Mouse (Mus musculus): ENCODE data around the gene Stag2.

Stag2 gene

DNA sequence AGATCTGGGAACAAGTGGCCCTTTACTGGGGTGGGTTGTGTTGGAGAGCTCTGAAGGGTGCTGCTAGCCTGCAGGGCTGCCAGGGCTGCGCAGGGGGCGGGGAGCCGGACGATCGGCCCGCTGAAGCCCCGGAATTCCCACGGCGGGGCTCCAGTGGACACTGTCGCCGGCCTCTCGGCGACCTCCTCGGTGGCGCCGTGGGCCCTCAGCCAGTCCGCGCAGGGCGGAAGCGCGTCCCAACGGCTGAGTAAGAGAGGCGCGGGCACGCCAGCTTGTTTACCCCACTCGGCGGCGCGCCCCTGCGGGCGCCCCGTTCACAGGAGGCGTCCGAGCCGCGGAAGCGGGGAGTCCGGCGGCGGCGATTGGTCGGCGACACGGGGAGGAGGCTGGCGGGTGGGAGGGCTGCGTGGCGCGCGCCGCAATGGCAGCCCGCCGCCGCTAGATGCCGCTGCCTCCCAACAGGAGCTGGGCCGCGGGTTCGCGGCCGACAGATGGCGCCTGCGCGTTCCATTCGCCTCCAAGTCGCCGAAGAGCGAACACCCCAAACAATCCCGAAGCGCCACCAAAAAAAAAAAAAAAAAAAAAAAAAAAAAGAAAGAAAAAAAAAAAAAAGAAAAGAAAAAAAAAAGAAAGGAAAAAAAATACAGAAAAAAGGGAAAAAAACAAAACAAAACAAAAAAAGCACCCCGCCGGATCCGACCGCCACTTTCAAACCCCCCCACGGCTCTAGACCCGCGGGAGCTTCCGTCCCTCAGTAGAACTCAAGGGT lies at the start of gene Stag2:
Stag2 (plus strand) TSS at position 530 of the 769 bp plus-strand sequence.
- peak; percentile 88 for DNase-seq

GRCm38 (mm10) chrX:42107137-42107536 lies 42.0 kb upstream of the Stag2 start:
- DNase-seq = no peak

DNA sequence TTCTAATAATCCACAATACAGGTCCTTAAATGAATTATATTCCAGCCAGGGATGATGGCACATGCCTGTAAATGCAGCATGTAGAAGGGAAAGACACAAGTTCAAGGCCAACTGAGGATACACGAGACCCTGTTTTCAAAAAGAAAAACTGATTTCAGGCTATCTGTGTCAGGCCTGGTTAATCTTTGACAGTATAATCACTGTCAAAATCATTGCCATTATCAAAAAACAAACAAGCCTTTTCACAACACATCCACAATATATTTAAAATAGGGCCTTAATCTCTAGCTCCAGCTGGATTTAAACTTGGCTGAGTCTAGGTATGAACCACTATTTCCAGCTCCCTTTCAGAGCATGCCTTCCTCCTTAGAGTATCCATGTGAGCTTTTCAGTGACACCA lies 38.5 kb upstream of the Stag2 start:
- no peak for DNase-seq

- DNase-seq = no peak
Observed at GRCm38 (mm10) chrX:42119442-42120048, 29.6 kb upstream of the Stag2 start.

GRCm38 (mm10) chrX:42124963-42125697 lies 24.0 kb upstream of the Stag2 start:
- no peak for DNase-seq

DNA sequence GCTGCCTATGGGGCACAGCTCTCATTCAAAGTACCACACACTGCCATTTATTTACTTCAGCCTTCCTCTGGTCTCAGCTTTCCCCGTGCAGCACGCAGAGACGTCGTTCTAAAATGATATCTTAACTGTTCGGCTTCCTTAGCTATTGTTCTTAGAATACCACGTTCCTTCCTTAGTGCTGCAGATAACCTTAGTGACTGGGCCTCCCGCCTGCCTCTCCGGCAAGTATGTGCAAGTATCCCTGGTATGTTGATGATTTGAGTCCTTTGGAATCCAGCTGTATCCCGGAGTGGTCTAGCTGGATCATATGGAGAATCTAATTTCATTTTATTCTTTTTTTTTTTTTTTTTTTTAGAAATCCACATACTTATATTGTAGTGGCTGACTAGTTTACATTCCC lies 9.2 kb upstream of the Stag2 start:
- DNase-seq = no peak

DNA sequence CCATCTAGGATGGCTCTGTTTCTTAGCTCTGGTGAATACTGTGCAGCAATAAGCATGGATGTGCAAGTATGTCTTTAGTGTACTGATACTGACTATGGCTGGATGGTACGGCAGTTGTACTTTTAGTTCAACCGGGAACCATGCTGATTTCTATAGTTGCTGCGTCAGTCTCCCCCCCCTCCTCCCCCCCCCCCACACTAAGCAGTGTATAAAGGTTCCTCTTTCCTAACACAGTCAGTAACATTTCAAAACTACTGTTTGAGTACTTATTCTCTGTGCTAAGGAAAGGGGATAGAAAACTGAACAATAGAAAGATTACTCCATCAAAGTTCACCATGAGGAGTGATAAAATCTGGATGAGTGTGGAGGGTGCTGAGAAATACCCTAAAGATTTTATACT lies 6.5 kb upstream of the Stag2 start:
- no peak for DNase-seq

GRCm38 (mm10) chrX:42143991-42144390 lies 5.1 kb upstream of the Stag2 start:
- no peak for DNase-seq

GRCm38 (mm10) chrX:42148016-42148451 lies 1.1 kb upstream of the Stag2 start:
- DNase-seq = no peak

- peak; percentile 60 for DNase-seq
Observed at GRCm38 (mm10) chrX:42149557-42150345, 634 bp downstream of the Stag2 start.

- DNase-seq = peak; percentile 79
Observed at GRCm38 (mm10) chrX:42150346-42151023, 1.4 kb downstream of the Stag2 start.

DNA sequence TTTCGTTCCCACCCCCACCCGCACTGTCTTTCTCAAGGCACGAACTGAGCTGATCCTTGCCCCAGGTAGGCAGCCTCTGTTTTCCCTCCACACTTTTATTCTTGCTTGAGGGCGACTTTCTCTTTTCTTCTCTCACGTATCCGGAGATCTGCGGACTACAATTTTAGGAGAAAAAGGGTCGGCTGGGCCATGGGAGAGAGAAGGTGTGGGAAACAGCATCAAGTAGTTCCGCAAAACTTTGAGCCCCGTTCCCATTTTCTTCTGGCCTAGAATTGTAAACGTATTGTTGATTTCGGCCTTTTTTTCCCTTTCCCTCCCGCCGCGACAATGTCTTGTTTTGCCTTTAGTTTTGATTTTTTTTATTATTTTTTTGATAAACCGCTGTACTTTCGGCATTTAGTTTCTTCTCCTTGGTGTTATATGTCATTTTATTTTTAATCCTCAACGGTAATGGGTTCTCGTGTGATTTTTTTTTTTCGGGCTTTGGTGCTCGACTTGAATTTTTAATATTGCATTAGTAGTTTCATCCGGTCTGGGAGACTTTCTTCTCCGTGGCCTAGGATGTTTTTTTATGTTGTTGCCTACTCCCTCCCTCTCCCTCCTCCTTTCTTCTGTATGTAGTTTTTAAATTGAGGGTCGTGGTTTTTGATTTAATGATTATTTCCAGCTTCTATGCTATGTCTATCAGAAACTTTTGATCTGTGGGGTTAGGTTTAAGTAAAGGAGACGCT lies 2.1 kb downstream of the Stag2 start:
- no peak for DNase-seq

GRCm38 (mm10) chrX:42151903-42152369 lies 2.8 kb downstream of the Stag2 start:
- peak; percentile 53 for DNase-seq

GRCm38 (mm10) chrX:42153056-42153455 lies 3.9 kb downstream of the Stag2 start:
- no peak for DNase-seq

DNA sequence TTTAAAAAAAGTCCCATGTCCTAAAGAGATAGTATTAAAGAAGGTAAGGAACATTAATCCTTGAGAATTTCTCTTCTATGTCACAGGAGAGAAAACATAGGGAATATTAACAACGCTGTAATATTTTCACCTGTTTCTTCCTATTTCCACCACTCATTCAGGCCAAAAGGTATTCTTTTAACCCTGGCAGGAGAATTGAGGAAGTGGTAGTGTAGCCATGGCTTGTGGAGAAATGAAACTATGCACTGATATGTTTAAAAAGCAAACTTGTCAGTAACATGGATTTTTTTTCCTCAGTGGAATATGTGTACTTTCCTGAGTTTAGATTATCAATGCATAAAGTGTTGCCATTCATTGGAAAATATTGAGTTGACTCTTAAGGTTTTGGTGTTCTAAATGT lies 16.3 kb downstream of the Stag2 start:
- DNase-seq = no peak

DNA sequence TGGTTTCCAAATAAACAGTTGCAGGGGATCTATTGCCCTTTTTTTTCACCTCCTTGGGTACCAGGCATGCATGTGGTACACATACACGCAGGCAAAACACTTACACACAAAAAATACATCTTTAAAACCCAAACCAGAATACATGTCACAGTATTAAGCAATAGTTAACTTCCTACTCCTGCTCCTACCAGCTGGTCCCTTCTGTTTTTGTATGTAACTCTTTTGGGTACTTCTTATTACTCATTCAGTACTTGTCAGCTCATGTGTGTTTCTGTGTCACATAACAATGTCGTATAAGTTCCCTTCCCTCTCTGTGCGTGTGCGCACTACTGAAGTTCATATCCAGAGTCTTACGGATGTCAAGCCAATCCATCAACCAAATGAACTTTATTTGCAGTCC lies 21.7 kb downstream of the Stag2 start:
- DNase-seq = no peak

- DNase-seq = no peak
Observed at GRCm38 (mm10) chrX:42187590-42187989, 38.5 kb downstream of the Stag2 start.

- no peak for DNase-seq
Observed at GRCm38 (mm10) chrX:42188825-42189426, 39.8 kb downstream of the Stag2 start.

- no peak for DNase-seq
Observed at GRCm38 (mm10) chrX:42194608-42195007, 45.5 kb downstream of the Stag2 start.

GRCm38 (mm10) chrX:42202482-42202881 lies 53.4 kb downstream of the Stag2 start:
- no peak for DNase-seq

GRCm38 (mm10) chrX:42215742-42216141 lies 66.6 kb downstream of the Stag2 start:
- no peak for DNase-seq
